Mouse (Mus musculus) kidney, postnatal 4 days (tissue): ENCODE data around the gene Tlr9.

Experiments used
- DNase-seq, 2 experiments: peaks; one replicate each; pipeline ENCODE4 v3.0.0; 2021; ENCODE audit warnings: mixed read lengths in 2 of 2

Gene Tlr9

DNA sequence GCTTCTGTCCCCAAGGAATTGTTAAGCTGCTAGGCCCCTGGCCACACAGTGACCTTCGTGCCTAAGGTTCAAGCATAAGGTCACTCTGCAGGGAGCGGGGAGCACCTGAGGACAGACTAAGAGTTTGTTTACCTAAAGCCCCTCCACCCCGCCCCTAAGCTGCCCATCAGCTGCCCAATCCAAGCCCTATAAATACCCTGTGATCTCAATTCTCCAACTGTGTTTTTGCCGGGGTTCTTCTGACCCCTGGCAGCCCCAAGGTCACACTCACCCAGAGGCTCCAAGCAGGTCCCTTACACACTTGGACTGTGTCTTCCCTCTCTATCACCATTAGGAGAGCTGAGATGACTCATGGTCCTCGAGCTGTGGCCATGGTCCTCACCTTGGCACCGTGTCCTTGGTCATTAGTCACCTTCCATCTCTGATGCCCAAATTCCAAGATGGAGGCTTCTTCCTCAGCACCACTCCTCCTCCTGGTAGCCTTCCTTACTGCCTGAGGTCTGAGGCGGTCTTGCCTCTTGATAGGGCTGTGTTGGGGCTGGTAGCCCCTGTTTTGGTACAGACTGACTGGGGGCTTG is 16.6 kb upstream of the Tlr9 start:
- DNase-seq: no peak

DNA sequence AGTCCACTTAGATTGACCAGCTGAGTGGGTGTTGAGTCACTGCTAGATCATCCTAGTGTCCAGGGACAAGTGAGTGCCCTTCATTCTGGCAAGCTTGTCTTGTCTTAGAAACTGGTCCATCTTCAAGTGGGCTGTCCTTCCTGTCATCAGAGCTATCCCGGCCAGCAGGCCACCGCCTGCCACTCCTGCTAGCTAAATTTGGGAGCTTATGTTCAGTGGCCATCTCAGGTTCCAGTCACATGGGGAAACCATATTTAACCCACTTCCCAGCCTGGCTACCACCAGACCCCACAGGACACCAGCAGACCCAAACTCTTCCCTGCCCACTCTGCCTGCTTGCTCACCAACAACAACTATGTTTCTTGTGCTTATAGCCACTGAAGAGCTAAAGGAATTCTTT is 15.9 kb upstream of the Tlr9 start:
- DNase-seq: no peak

DNA sequence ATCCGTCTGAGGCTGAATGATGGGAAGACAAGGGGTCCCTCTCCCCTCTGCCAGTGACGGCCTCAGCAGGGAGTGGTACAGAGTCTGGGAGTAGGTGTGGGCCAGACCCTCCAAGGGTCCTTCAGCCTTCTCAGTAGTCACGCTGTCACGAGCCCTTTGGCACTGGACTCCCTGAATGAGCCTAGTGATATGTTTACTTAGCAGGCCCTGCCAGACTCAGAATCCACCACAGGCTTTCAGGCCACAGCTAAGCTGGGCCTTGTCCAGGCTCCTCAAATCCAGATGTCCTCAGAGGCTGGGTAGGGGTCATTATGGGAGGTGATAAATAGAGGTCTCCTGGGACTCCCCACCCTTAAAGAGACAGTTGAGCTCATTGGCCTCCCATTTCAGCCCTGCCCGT is 14.2 kb upstream of the Tlr9 start:
- DNase-seq: no peak

DNA sequence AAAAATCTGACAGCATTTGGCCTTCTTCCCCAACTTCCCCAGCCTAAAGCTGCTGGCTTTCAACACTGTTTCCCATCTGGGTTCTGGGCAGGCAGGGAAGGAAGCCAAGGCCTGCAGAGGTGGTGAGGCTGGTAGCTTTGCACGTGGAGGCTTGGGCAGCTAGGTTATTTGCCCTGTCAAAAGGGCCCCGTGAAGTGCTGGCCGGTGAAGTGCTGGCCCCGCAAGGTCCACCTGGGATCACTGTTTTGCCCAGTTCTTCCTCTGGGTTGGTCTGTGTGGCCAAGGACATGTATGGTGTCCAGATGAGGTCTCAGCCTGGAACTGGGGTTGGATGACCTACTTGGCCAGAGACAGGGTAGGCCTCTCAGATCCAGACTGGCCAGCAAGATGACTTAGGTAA is 12.4 kb upstream of the Tlr9 start:
- DNase-seq: no peak

DNA sequence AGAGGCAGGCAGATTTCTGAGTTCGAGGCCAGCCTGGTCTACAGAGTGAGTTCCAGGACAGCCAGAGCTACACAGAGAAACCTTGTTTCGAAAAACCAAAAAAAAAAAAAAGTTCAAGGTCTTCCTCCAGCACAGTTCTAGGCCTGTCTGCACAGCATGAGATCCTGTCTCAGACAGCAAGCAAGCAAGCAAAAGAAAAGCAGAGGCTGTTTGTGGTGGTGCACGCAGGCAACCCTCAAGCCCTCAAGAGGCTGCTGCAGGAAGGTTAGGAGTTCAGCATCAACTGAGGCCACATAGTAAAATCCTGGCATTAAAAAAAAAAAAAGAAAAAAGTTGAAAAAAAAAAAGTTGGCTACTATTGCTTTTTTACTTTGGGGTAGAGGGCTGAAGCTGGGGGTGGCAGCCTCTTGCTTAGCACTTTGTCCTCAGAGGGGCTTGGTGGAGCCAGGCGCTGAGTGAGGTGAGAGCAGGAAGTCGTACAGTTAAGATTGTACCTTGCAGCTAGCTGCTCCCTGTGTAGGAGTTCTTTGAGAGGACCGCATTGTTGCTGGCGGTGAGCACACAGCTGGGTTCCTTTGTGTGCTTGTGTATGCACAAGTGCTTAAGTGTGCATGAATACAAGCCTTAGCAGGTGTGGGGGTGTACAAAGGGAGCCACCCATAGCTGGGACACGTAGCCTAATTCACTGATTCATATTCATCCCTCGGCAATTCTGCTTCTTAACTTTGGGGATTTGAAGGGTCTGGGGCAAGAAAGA is 11.4 kb upstream of the Tlr9 start:
- no peak for DNase-seq

DNA sequence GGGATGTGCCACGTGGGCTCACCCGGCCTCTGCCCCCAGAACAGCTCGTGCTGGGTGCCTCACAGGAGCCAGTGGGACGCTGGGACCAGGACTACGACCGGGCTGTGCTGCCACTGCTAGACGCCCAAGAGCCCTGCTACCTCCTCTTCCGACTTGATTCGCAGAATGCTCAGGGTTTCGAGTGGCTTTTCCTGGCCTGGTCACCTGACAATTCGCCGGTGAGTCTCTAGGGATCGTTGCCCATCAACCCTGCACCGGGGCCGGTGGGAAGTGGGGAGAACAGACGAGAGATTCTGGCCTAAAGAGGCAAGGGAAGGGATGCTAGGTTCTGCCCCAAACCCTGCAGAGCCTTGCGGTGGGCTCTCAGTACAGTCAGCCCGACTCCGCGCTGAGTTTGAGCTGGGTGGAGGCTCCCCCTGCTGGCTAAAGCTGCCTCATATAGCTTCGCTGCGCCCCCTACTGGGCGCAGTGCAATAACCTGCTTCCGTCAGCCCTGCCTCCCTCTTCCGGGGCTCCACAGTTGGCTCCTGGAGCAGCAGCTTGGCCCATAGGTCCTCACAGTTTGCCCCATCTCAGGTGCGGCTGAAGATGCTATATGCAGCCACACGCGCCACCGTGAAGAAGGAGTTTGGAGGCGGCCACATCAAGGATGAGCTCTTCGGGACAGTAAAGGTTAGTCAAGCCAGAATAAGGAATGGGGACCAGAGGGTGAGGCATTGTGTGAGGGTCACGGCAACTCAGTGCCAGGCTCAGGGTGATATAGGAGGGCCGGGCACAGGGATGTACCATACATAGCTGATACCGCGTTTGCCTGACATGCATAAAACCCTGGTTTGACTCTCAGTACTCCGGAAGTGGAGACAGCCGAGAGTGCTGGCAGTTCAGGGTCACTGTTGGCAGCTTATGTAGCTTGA is 10.5 kb upstream of the Tlr9 start:
- peak; percentile 94 to 95 for DNase-seq

DNA sequence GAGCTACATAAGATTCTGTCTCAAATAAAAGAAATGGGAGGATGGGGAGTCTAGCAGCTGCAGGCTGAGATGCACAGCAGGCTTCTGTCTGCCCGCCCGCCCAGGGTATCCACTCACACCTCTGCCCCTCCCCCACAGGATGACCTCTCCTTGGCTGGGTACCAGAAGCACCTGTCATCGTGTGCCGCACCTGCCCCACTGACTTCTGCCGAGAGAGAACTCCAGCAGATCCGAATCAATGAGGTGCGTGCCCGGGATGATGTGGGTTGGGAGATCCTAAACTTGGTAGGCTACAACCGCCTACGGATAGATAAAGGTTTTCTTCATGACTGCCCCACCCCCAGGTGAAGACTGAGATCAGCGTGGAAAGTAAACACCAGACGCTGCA is 9.8 kb upstream of the Tlr9 start:
- no peak for DNase-seq

DNA sequence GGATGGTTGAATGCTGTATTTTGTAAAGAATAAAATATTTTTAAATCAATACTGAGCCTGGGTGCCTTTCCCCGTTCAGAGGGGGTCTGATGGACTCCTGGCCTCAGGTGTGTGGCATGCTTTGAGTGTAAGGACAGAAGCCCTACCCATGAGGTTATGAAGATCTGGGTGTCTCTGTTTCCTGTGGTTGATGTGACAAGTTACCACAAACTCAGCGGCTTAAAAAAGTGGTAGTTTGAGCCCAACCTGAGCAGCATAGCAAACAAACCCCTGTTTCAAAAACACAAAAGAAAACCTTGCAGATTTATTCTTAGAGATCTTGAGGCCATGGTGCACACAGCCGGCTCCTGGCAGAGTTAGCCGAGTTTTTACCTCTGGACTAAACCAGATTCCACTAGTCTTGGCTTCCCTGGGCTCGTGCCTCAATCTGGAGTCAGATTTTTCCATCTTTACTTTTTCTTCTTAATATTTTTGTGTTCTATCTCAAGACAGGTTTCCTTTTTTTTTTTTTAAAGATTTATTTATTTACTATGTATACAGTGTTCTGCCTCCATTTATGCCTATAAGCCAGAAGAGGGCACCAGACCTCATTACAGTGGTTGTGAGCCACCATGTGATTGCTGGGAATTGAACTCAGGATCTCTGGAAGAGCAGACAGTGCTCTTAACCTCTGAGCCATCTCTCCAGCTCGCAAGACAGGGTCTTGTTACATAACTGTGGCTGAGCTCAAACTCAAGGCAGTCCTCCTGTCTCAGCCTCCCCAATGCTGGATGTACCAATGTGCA is 6.9 kb upstream of the Tlr9 start:
- DNase-seq: no peak

DNA sequence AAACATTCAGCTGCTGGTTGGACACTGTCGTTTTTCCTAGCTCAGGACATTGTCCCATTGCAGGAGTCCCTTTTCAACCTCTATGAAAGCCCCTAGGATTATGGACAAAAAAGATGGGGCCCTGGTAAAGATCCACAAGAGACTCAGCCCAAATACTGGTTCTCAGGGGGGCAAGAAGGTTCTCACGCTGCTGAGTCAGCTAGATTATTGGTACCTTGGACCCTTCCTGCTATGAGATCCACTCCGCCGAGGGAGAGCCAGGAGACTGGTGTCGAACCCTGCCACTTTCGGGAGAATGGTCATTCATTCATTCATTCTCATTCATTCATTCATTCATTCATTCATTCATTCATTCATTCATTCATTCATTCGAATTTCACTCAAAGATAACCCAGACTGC is 5.4 kb upstream of the Tlr9 start:
- no peak for DNase-seq

DNA sequence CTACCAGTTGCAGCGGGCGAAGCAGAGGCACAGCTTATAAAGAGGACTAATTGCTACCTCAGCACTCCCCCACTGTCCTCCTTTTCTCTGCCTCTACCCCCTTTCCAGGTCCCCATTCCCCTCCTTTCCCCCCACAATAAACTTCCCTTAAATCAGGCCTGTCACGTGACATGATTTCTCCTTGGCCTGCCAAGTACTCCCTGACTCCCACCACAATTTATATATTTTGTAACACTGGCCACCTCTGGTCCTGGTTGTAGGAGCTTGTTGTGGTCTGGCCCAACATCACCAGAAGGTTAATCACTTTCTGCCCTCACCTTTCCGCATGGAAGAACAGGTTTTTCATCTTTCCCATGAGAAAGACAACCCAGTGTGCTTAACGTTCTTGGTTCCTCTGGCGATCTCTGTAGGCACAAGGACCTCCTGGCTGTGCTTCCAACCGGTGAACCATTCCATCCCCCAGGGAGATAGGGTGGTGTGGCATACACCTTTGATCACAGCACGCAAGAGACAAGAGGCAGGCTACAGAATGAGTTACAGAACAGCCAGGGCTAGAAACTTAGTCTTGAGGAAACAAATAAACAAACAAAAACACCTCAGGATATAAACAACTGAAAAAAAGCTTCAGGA is 1.4 kb upstream of the Tlr9 start:
- DNase-seq: no peak

DNA sequence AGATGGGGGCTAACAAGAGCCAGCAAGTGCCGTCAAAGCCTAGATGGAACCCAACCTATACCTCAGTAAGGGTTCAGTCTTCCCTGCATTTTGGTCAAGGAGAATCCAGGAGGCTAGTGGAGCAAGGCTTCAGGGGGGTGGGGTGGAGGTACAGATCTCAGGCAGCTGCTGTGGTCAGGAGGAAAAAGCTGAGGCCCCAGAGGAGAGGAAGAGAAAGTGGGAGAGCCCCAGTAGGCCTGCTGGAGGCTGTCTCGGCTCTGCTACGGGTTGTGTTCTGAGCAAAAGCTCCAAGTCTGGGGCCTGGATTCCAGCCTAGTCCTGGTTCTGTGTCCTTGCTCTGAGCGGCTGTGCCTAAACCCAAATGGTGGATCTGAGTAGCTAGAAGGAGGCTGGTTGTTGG is 596 bp downstream of the Tlr9 start:
- DNase-seq: no peak

DNA sequence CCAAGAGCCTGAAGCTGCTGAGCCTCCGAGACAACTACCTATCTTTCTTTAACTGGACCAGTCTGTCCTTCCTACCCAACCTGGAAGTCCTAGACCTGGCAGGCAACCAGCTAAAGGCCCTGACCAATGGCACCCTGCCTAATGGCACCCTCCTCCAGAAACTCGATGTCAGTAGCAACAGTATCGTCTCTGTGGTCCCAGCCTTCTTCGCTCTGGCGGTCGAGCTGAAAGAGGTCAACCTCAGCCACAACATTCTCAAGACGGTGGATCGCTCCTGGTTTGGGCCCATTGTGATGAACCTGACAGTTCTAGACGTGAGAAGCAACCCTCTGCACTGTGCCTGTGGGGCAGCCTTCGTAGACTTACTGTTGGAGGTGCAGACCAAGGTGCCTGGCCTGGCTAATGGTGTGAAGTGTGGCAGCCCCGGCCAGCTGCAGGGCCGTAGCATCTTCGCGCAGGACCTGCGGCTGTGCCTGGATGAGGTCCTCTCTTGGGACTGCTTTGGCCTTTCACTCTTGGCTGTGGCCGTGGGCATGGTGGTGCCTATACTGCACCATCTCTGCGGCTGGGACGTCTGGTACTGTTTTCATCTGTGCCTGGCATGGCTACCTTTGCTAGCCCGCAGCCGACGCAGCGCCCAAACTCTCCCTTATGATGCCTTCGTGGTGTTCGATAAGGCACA is 3.2 kb downstream of the Tlr9 start:
- DNase-seq: no peak

DNA sequence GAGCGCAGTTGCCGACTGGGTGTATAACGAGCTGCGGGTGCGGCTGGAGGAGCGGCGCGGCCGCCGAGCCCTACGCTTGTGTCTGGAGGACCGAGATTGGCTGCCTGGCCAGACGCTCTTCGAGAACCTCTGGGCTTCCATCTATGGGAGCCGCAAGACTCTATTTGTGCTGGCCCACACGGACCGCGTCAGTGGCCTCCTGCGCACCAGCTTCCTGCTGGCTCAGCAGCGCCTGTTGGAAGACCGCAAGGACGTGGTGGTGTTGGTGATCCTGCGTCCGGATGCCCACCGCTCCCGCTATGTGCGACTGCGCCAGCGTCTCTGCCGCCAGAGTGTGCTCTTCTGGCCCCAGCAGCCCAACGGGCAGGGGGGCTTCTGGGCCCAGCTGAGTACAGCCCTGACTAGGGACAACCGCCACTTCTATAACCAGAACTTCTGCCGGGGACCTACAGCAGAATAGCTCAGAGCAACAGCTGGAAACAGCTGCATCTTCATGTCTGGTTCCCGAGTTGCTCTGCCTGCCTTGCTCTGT is 3.8 kb downstream of the Tlr9 start:
- peak; percentile 62 to 72 for DNase-seq

DNA sequence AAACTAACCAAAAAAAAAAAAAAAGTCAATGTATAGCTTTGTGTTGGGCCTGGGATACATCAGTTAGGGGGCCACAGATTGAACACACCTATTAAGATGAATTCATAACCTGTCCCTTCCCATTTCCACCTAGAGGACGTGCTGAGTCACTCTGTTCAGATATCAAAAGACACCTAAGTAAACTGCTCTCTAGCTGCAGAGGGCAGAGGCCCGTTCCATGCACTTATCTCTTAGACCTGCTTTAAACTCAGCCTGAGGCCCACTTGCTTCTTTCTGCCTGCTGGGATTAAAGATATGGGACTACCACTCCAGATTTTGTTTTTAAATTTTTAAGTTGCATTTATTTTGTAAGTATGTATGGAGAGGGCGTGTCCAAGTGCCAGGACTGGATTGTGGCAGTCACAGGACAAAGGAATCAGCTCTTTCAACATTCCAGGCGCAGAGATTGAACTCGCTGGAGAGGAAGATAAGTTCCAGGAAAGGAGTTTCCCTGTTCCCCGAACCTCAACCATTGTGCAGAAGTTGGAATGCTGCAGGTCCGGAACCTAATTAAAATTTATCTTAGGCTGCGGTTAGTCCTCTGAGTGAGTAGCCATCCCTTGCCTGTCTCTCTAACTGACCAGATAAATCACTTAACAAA is 5.5 kb downstream of the Tlr9 start:
- DNase-seq: no peak

DNA sequence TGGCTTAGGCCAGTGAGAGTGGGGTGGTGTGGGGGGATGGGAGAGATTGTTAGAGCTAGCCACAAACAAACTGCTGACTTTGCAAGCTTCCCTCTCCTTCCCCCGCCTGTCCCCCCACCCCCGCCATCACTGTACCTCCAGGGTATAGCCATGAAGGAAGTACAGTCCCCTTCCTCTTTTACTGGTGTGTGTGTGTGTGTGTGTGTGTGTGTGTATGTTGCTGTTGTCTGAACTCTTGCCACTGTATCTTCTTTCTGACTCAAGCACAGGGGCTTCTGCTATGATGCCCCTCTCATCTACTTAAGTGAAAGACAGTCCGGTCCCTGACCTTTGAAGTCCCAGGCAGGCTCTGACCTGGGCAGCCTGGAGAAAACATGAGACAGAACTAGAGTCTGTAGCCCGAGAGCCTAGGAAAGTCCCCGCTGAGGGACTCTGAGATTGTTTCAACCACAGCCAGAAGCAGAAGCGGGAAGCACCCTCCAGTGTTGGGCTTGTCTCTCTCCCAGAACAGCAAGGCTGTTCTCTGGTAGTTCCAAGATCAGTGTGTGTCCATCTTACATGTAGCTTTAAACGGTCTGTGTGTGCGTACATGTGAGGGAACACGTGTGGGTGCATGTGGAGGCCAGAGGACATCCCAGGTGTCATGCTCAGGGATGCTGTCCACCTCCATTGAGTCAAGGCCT is 7.8 kb downstream of the Tlr9 start:
- DNase-seq: no peak

DNA sequence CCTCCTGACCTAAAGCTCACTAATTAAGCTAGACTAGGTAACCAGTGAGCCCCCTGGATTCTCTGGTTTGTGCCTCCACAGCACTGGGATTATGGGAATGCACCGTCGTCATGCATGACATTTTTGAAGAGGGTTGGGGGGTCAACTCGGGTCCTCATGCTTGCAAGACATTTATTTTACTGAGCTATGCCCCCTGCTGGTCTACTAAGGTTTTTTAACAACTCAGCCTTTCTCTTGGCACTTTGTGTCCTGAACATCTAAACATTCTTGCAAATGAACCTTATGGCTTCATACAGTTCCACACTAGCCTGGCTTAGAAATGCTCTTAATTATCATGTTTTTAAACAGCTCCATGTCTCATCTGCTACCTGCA is 8.3 kb downstream of the Tlr9 start:
- no peak for DNase-seq

DNA sequence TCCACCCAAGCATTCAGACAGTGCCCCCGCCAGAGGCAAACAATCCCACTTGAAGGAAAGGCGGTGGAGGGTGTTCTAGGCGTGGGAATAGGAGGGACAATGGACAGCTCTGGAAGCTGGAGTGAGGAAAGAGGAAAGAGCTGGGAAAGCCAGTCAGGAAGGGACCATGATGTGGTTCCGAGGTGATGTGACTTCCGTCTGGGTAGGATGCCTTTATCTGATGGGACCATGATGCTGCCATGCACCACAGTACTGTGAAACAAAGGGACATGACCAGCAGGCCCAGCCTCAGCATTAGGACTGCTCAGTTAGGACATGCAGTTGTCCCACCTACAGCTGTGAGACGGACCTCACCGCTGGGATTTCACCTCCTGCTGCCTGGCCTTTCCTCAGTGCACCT is 8.8 kb downstream of the Tlr9 start:
- DNase-seq: no peak

DNA sequence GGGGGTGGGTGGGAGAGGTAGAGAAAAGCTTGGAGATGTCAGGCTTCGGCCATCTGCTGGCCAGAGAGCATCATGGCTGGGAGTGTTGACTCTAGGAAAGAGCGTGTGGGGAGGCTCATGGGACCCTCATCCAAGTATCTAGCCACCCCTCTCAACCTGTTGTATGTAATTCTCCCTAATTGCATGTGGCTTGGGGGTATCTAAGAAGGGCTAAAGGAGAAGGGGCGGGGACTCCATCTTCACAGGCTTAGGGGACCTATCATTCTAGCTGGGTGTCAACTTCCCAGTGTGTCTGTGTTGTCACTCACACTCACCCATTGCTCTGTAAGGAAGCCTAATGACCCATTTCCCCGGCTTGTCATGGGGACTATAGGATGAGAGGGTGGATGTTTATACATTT is 9.4 kb downstream of the Tlr9 start:
- no peak for DNase-seq

DNA sequence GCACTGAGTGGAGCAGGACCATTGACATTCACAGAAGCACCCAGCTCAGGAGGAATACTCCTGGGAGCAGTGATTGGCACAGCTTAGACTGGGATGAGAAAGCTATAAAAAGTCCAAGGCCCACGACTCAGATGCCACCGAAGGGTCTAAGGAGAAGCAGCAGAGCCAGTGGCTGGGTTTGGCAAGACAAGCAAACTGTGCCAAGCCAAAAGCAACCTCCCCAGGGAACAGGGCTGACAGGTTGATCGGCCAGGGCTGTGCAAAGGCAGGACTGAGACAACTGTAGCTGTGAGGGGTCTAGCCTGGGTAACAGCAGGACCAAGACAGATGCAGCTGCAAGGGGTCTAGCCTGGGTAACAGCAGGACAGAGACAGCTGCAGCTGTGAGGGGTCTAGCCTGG is 10.6 kb downstream of the Tlr9 start:
- no peak for DNase-seq

DNA sequence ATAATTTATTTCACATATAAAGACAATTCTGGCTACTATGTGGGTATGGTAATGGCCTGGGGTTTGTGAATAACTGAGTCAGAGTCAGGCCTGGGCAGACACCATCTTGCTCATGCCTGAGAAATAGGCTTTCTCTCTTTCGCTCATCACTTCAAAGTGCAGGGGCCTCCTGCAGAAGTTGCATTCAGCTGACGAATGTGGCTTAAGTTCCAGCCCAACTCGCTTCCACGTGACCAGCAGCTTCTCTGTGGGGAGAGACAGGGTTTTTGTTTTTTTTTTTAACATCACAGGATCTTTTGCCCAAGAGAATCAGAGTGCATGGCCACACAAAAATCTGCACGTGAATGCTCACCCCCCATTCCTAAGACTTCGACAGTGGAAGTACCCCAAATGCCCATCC is 11.6 kb downstream of the Tlr9 start:
- DNase-seq: no peak
